Mouse (Mus musculus) stomach, embryonic 15.5 days (tissue): ENCODE data around the gene Impg2. TPM values are rescaled to one million over a fixed set of nuclear protein-coding genes. Genes with fewer than 3 reads are reported as not detected.

Source experiments
- ATAC-seq: fragments of 200-750 bp; cut with Nextera tagmentation; 2 replicates; pipeline ENCODE4 v1.8.0; 2017; ENCODE audit warnings: low read depth, moderate number of reproducible peaks, moderate TSS enrichment; ENCODE audit not compliant: insufficient read depth, low FRiP score
- H3K27ac ChIP-seq: fragments of 300-500 bp; sonication (generic); 2 replicates; pipeline ENCODE4 v1.5.1; 2015; ENCODE audit warnings: mild to moderate bottlenecking, inconsistent platforms
- H3K27me3 ChIP-seq: fragments of 300-500 bp; sonication (generic); replicated peaks from 2 replicates; pipeline ENCODE4 v1.6.1; 2015; ENCODE audit warnings: inconsistent platforms
- H3K36me3 ChIP-seq: fragments of 300-500 bp; sonication (generic); 2 replicates; pipeline ENCODE4 v1.6.1; 2015; ENCODE audit warnings: inconsistent platforms
- H3K4me1 ChIP-seq: fragments of 300-500 bp; sonication (generic); 2 replicates; pipeline ENCODE4 v1.6.1; 2015; ENCODE audit warnings: inconsistent platforms
- H3K4me2 ChIP-seq: fragments of 300-500 bp; sonication (generic); 2 replicates; pipeline ENCODE4 v1.6.1; 2015; ENCODE audit warnings: mild to moderate bottlenecking, inconsistent platforms
- H3K4me3 ChIP-seq: fragments of 300-500 bp; sonication (generic); replicated peaks from 2 replicates; pipeline ENCODE4 v1.5.1; 2015; ENCODE audit warnings: inconsistent platforms
- H3K9ac ChIP-seq: fragments of 300-500 bp; sonication (generic); 2 replicates; pipeline ENCODE4 v1.6.1; 2015; ENCODE audit warnings: inconsistent platforms
- H3K9me3 ChIP-seq: fragments of 300-500 bp; sonication (generic); 2 replicates; pipeline ENCODE4 v1.6.1; 2016; ENCODE audit warnings: inconsistent platforms
- WGBS: fragments of 180-500 bp; shearing (Covaris S2); methylation state at CpG from one replicate; pipeline ENCODE4 v1.1.7; 2015; 5-methylcytosine and 5-hydroxymethylcytosine counted together
- polyA plus RNA-seq: library from polyadenylated mRNA; unstranded; fragments of >200 nt; fragmentation: Nextera tagmentation; extraction: Ambion mirVana; gene quantifications from 2 replicates; pipeline ENCODE4 v1.2.1, GENCODE M21; 2015

Impg2 gene
- polyA plus RNA-seq, result 0.09 and 0.73 TPM in 2 replicates

DNA sequence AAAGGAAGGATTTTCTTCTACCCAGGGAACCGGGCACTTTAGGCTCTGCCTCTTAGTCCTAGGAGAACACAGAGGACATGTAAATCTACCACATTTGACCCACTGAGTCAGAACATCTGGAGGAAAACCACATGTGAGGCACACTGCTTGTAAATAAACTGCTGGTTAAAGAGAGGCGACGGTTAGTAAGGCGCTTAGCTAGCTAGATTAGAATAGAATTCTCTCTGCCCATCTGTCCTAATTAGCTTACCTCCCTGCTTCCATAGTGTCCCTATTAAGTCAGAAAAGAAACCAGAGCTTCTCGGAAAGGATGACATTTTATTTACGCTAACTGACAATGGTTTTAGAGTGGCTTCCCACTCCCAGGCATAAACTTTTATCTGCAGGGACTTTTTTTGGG is at the start of gene Impg2:
Impg2 (plus strand) TSS at position 263 of the 400 bp plus-strand sequence.
- 46% methylated on average over 6 of the region's 6 CpGs for WGBS
- Histone ChIP-seq H3K9me3 (no peaks in the 10 kb centered on the region), H3K27ac (no peak within 1 kb of the TSS), H3K36me3 (no peaks in the 10 kb centered on the region), H3K27me3 (no peaks in the 10 kb centered on the region), H3K4me3 (no peak within 1 kb of the TSS), H3K4me2 (no peak within 1 kb of the TSS), H3K9ac (no peak within 1 kb of the TSS), H3K4me1 (no peaks in the 10 kb centered on the region)
- ATAC-seq, result no peak

DNA sequence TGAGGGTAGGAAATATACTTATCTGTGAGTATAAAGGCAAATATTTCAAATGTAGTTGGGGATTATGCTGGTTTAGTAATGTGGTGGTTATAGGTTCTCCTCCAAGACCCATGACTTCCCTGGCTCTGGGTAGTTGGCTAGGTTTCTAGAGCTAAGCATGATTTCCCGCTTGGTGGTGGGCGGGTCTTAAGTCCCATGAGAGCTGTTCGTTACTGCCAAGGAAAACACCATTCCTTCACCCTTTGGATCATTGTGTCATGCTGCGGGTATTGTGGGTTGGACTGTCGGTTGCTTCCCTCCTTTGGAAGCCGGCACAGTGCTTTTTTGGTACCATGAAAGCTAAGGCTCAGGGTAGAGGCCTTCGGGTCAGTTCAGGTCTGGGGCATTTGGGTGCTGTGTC is 40.6 kb upstream of the Impg2 start:
- H3K27me3 ChIP-seq, result no peaks in the 10 kb centered on the region
- 94% methylated on average over 7 of the region's 7 CpGs for WGBS
- H3K4me3 ChIP-seq, result no peak overlapping the region
- H3K36me3 ChIP-seq, result 0 out of 2 replicates have a peak, but pooled peaks cover 3% of the 10 kb centered on the region
- H3K4me2 ChIP-seq, result no peak overlapping the region
- ATAC-seq, result no peak
- H3K27ac ChIP-seq, result no peak overlapping the region
- H3K9ac ChIP-seq, result no peak overlapping the region
- no peaks in the 10 kb centered on the region for H3K4me1 ChIP-seq
- H3K9me3 ChIP-seq, result no peaks in the 10 kb centered on the region

DNA sequence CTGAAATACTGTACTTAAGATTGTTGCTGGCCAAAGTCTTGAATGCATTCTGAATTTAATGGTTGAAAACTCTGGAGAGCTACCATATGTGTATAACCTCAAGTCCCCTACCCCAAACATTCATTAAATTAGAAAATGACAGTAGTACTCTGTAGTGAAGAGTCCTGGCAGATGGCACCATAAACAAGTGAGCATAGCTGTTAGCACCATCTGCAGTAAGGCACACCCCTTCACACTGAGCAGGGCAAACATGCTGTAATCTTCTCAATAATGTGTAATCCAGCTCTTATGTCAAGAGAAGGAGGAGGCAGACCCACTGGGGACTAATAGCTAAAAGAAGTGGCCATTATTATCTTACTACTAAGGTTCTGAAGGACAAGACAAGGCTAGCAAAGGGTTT is 33.9 kb upstream of the Impg2 start:
- Histone ChIP-seq H3K4me2 (no peak overlapping the region), H3K4me1 (no peaks in the 10 kb centered on the region), H3K9me3 (no peaks in the 10 kb centered on the region), H3K27ac (no peak overlapping the region), H3K27me3 (no peaks in the 10 kb centered on the region), H3K36me3 (0 out of 2 replicates have a peak, but pooled peaks cover 6% of the 10 kb centered on the region), H3K4me3 (no peak overlapping the region), H3K9ac (no peak overlapping the region)
- ATAC-seq, result no peak

DNA sequence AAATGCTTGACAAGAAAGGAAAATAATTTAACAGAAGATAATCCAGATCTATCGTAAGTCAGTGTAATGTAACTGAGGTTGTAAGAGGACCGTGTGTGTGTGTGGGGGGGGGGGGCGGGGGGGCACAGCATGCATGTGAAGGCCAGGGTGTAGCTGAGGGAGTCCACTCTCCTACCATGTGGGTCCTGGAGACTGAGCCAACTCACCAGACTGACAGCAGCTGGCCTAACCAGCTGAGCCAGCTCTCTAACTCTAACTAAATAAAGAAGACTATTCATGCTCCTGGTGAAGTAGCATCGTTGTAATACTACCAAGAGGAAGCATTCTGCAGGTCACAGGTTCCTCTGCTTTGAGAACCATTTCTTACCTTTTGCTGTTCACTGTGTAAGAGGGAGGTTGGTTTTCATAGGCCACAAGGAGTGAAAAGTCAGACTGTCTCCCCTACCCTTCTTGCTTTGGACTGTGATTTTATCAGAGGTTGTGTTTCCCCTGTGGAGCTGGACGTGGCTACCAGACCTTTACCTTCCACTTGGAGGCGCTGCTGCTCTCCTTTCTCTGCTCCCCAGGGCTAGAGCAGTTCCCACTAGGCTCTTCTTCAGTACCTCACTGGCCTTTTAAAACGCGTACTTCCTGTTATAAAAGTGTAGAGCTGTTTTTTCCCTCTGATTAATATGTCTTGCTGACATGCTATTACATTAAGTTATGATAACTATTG is 28.1 kb upstream of the Impg2 start:
- no peak overlapping the region for H3K27ac ChIP-seq
- H3K9ac ChIP-seq, result no peak overlapping the region
- WGBS, result 60% methylated on average over 8 of the region's 8 CpGs
- no peak for ATAC-seq
- no peak overlapping the region for H3K4me3 ChIP-seq
- no peaks in the 10 kb centered on the region for H3K9me3 ChIP-seq
- H3K4me1 ChIP-seq, result no peaks in the 10 kb centered on the region
- peaks cover 9% of the 10 kb centered on the region; the same call in 1 of the 2 replicates for H3K36me3 ChIP-seq
- no peak overlapping the region for H3K4me2 ChIP-seq
- H3K27me3 ChIP-seq, result no peaks in the 10 kb centered on the region

DNA sequence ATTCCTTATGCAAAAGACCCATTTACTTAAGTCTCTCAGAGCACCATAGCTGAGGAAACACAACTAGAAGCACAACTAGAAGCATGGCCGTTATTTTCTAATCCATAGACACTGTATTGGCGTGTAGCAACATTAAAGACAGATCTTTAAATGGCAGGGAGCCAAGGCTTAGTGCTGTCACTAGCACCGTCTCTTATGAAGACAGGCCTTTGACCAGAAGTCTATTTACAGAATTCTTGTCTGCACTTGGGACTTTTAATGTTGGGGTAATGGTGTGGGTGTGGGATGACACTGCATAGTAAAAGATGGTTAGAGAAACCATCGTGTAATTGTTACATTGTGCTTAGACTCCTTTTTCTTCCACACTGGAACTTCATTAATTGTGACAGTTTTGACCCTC is 17.2 kb upstream of the Impg2 start:
- Histone ChIP-seq H3K36me3 (0 out of 2 replicates have a peak, but pooled peaks cover 16% of the 10 kb centered on the region), H3K27ac (no peak overlapping the region), H3K4me3 (no peak overlapping the region), H3K27me3 (no peaks in the 10 kb centered on the region), H3K4me1 (no peaks in the 10 kb centered on the region), H3K9ac (no peak overlapping the region), H3K9me3 (no peaks in the 10 kb centered on the region), H3K4me2 (no peak overlapping the region)
- WGBS, result 80% methylated on average over 4 of the region's 4 CpGs
- no peak for ATAC-seq

DNA sequence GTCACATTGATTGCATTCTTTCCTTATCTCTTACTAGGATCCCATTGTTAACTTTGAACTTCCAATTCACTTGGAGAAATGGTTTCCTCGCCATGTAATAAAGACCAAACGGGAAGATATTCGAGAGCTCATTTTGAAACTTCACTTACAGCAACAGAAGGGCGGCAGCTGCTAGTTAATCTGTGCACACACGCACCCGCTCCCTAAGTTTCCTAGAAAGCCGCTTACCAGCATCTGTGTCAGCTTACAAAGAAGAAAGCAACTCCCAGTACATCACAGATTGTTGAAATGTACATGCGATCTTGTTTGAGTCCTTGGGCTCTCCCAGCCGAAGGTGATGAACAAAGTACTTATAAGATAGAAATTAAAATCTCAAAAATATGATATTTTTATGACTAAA is 15.9 kb upstream of the Impg2 start:
- 88% methylated on average over 9 of the region's 9 CpGs for WGBS
- no peak overlapping the region for H3K9ac ChIP-seq
- 0 out of 2 replicates have a peak, but pooled peaks cover 16% of the 10 kb centered on the region for H3K36me3 ChIP-seq

DNA sequence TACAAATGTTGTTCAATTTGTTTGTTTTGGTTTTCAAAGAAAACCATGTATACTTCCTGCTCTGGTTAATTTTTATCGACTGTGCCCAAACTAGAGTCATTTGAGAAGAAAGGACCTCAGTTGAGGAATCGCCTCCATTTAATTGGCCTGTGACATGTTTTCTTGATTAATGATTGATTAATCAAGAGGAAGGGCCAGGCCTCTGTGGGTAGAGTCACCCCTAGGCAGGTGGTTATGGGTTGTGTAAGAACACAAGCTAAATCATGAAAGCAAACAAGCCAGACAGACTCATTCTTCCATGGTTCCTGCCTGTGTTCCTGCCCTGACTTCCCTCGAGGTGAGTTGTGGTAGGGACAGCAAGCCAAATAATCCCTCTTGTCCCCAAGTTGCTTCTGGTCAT is 8.6 kb downstream of the Impg2 start:
- no peak for ATAC-seq
- WGBS, result 55% methylated on average over 3 of the region's 3 CpGs
- no peak overlapping the region for H3K27ac ChIP-seq
- H3K4me2 ChIP-seq, result no peak overlapping the region
- H3K36me3 ChIP-seq, result no peaks in the 10 kb centered on the region
- H3K9me3 ChIP-seq, result no peaks in the 10 kb centered on the region
- no peak overlapping the region for H3K4me3 ChIP-seq
- no peaks in the 10 kb centered on the region for H3K4me1 ChIP-seq
- H3K27me3 ChIP-seq, result no peaks in the 10 kb centered on the region
- no peak overlapping the region for H3K9ac ChIP-seq

More for the DNA sequence above, 15.9 kb upstream of the Impg2 start:
- Histone ChIP-seq H3K27ac (no peak overlapping the region), H3K9me3 (no peaks in the 10 kb centered on the region), H3K4me2 (no peak overlapping the region), H3K4me1 (no peaks in the 10 kb centered on the region), H3K27me3 (no peaks in the 10 kb centered on the region), H3K4me3 (no peak overlapping the region)
- no peak for ATAC-seq

DNA sequence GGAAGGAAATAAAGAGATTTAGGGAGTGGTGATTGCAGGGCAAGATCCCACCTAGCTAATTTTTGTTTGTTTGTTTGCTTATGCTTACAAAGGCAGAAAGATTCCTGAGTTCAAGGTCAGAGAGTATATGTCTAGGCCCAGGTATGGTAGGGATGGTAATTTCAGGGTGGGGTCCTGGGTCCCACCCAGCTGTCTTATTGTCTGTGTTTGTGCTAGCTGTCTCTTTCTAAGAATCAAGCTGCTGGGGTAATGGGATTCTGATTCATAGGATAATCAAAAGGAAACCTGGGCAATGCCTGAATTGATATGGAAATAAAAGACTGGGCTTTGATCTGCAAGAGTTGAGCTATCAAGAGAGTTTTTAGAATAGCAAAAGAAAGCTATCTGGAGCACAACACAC is 23.6 kb downstream of the Impg2 start:
- ATAC-seq, result no peak
- Histone ChIP-seq H3K4me1 (no peaks in the 10 kb centered on the region), H3K4me2 (no peak overlapping the region), H3K9ac (no peak overlapping the region), H3K36me3 (no peaks in the 10 kb centered on the region), H3K27me3 (no peaks in the 10 kb centered on the region), H3K9me3 (no peaks in the 10 kb centered on the region), H3K27ac (no peak overlapping the region), H3K4me3 (no peak overlapping the region)

DNA sequence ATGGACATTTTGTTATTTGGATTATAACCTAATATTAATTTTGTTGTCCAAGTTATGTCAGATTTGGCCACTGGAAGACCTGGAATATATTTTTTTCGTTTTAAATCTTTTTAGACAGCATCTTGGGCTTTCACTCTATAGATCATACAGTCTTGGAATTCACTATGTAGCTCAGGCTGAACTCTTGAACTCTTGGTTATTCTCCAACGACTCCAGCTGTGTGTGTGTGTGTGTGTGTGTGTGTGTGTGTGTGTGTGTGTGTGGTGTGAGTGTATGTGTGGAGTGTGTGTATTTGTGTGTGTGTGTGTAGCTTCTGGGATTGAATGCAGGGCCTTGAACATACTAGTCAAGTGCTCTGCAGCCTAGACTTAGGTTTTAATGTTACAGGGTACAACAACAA is 25.3 kb downstream of the Impg2 start:
- H3K4me3 ChIP-seq, result no peak overlapping the region
- no peak overlapping the region for H3K9ac ChIP-seq
- H3K9me3 ChIP-seq, result no peaks in the 10 kb centered on the region
- H3K4me2 ChIP-seq, result no peak overlapping the region
- ATAC-seq, result no peak
- no peaks in the 10 kb centered on the region for H3K4me1 ChIP-seq
- H3K27ac ChIP-seq, result no peak overlapping the region
- WGBS, result 29% methylated on average over 2 of the region's 2 CpGs
- no peaks in the 10 kb centered on the region for H3K27me3 ChIP-seq
- H3K36me3 ChIP-seq, result no peaks in the 10 kb centered on the region

DNA sequence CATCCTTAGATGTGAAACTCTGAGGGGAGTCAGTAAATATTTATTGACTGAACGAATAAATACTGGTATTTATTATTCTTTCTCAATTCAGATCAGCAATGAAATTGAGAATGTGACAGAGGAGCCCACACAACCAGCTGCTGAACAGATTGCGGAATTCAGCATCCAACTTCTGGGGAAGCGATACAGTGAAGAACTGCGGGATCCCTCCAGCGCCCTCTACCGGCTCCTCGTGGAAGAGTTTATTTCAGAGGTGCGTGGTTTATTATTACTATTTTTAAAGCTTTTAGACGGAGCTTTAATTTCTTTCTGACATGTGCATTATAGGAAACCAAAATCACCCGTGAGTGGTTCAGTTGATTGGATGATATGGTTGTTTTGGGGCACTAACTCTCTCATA is 27.2 kb downstream of the Impg2 start:
- H3K4me2 ChIP-seq, result no peak overlapping the region
- H3K27me3 ChIP-seq, result no peaks in the 10 kb centered on the region
- H3K9ac ChIP-seq, result no peak overlapping the region
- H3K36me3 ChIP-seq, result no peaks in the 10 kb centered on the region
- no peak overlapping the region for H3K4me3 ChIP-seq
- ATAC-seq, result no peak
- H3K9me3 ChIP-seq, result no peaks in the 10 kb centered on the region
- H3K4me1 ChIP-seq, result no peaks in the 10 kb centered on the region
- no peak overlapping the region for H3K27ac ChIP-seq
- 58% methylated on average over 10 of the region's 10 CpGs for WGBS

DNA sequence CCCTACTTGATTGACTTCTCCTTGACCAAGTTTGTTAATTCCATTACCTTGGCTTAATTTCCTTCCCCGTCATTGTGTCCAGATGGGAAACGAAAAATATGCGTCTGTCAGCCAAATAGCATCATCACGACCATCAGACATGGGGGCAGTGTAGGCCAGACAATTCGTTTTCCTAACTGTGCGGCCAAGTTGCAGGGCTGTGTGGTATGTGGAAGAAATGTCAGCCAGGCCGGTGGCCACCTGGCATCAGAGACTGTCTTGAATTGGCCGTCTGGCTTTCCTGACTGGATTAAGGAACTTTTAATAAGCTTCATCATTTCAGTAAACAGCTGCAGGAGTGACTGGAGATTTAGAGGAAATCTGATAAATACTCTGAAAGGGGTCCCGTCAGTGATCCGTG is 28.6 kb downstream of the Impg2 start:
- H3K9ac ChIP-seq, result no peak overlapping the region
- no peak for ATAC-seq
- WGBS, result 60% methylated on average over 10 of the region's 10 CpGs
- H3K9me3 ChIP-seq, result no peaks in the 10 kb centered on the region
- no peak overlapping the region for H3K4me2 ChIP-seq
- no peak overlapping the region for H3K4me3 ChIP-seq
- no peaks in the 10 kb centered on the region for H3K4me1 ChIP-seq
- no peaks in the 10 kb centered on the region for H3K27me3 ChIP-seq
- H3K27ac ChIP-seq, result no peak overlapping the region
- H3K36me3 ChIP-seq, result no peaks in the 10 kb centered on the region

DNA sequence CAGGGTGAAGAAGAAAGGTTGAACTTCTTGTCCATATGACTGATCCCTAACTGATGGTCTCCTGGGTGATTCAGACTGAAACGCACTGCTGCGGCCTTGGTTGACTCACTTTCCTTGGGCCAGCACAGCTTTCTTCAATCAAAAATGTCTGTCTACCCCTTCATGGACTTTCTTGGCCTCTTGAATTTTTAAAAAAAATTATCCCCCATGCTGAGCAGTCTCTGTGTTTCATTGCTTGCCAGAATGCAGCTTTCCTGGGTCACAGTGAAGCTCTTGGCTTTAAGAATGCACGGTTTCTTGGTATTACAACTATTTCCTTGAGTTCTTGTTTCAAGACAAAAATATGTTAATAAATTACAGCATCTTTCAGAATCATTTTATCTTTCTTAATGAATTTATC is 41.9 kb downstream of the Impg2 start:
- Histone ChIP-seq H3K4me3 (no peak overlapping the region), H3K27me3 (no peaks in the 10 kb centered on the region), H3K4me1 (no peaks in the 10 kb centered on the region), H3K9ac (no peak overlapping the region), H3K4me2 (no peak overlapping the region), H3K36me3 (no peaks in the 10 kb centered on the region), H3K27ac (no peak overlapping the region), H3K9me3 (no peaks in the 10 kb centered on the region)
- 76% methylated on average over 3 of the region's 3 CpGs for WGBS
- ATAC-seq, result no peak

DNA sequence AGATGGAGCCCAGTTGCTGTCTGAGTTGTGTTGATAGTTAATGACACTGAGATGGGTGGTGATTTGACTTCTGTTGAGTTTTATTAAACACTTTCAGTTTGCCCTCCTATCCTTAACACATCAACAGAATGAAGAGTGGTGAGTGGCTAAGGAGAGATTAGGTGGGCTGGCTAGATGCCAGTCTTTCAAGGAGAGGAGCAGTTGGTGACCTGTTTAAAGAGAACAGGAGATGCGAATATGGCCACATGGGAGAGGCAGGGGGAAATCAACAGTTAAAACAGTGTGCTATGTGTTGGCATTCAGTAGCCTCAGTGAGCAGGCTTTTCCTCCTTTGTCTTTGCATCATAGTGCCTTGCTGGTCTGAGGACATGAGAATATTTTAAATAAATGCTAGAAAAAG is 69.8 kb downstream of the Impg2 start:
- 76% methylated on average over 1 of the region's 1 CpGs for WGBS
- Histone ChIP-seq H3K27me3 (no peaks in the 10 kb centered on the region), H3K9me3 (no peaks in the 10 kb centered on the region), H3K4me1 (no peaks in the 10 kb centered on the region), H3K4me3 (no peak overlapping the region), H3K27ac (no peak overlapping the region), H3K4me2 (no peak overlapping the region), H3K9ac (no peak overlapping the region), H3K36me3 (no peaks in the 10 kb centered on the region)
- ATAC-seq, result no peak
